ENCODE assay signal across 22 mouse cellular contexts in genomic region chr14:93341390-93341789, GRCm38 (mm10).
"Had no signal": no experiment of that assay in that cellular context is flagged by ENCODE, and none has a peak within 500 bp of the region (broad histone marks: within the 10 kb centered on the region; RNA-seq: fewer than 3 reads in every experiment).

No protein-coding gene starts in this region.

- H3K9me3 ChIP-seq: kidney, embryonic 15.5 days; limb, embryonic 12.5 days; limb, embryonic 15.5 days; megakaryocyte, embryonic 14.5 days; midbrain, embryonic 10.5 days; stomach, embryonic 15.5 days had no signal

- H3K4me3 ChIP-seq: kidney, embryonic 15.5 days; limb, embryonic 12.5 days; limb, embryonic 15.5 days; megakaryocyte, embryonic 14.5 days; midbrain, embryonic 10.5 days; stomach, embryonic 15.5 days had no signal

- DNase-seq: kidney, adult 11 months; kidney, adult 8-10 months; kidney, postnatal 10 days; kidney, postnatal 36 days; layer of hippocampus, postnatal 36 days; left cerebral cortex, postnatal 4 days; liver, postnatal 0 days; lung, embryonic 14.5 days; lung, postnatal 36 days; midbrain, embryonic 14.5 days; right cerebral cortex, postnatal 25 days; spleen, adult 18-20 months; thymus, postnatal 25 days had no signal

- H3K4me1 ChIP-seq: kidney, embryonic 15.5 days; limb, embryonic 12.5 days; limb, embryonic 15.5 days; megakaryocyte, embryonic 14.5 days; stomach, embryonic 15.5 days had no signal

- ATAC-seq: liver, postnatal 0 days; lung, postnatal 0 days had no signal

- H3K9ac ChIP-seq: kidney, embryonic 15.5 days; limb, embryonic 12.5 days; limb, embryonic 15.5 days; liver, embryonic 14.5 days; liver, postnatal 0 days; lung, embryonic 14.5 days; stomach, embryonic 15.5 days had no signal

- H3K27ac ChIP-seq: kidney, embryonic 15.5 days; limb, embryonic 12.5 days; limb, embryonic 15.5 days; liver, embryonic 14.5 days; midbrain, embryonic 10.5 days; stomach, embryonic 15.5 days had no signal

- H3K36me3 ChIP-seq: kidney, embryonic 15.5 days; limb, embryonic 12.5 days; limb, embryonic 15.5 days; midbrain, embryonic 10.5 days; stomach, embryonic 15.5 days had no signal

- H3K4me2 ChIP-seq: kidney, embryonic 15.5 days; limb, embryonic 12.5 days; limb, embryonic 15.5 days; liver, embryonic 11.5 days; lung, embryonic 14.5 days; stomach, embryonic 15.5 days had no signal

- H3K27me3 ChIP-seq: kidney, embryonic 15.5 days; limb, embryonic 12.5 days; limb, embryonic 15.5 days; megakaryocyte, embryonic 14.5 days; stomach, embryonic 15.5 days had no signal
